Mouse (Mus musculus) bone marrow macrophage, adult 2 months (primary cell): Measurements from ENCODE around the gene Ep300.

ENCODE experiments used
- CTCF ChIP-seq: IDR thresholded peaks from 2 replicates; pipeline ENCODE4 v1.5.1; 2012; ENCODE audit warnings: low read depth, mild to moderate bottlenecking, low read length, moderate library complexity
- POLR2A ChIP-seq: IDR thresholded peaks from 2 replicates; pipeline ENCODE4 v1.6.1; 2012; ENCODE audit warnings: mild to moderate bottlenecking, low read depth, low read length, borderline replicate concordance

DNA sequence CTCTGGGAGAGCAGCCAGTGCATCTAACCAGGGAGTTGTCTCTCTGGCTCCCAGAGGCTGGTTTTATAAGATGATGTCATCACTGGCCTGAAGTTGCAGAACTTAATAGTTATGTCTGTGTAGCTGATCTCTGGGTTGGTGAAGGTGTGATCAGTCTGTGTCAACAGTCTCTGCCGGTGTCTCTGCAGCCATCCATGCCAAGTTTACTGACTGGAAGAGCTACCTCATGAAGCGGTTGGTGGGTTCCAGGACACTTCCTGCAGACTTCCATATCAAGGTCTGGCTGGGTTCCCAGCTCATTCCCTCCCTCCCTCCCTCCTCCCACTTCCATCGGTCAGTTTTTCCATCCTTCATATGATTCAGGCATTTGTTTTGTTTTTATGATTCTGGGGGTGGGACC lies 91.5 kb downstream of the Ep300 start:
- TF ChIP-seq CTCF (no peak), POLR2A (no peak)
